In the genomic region with DNA sequence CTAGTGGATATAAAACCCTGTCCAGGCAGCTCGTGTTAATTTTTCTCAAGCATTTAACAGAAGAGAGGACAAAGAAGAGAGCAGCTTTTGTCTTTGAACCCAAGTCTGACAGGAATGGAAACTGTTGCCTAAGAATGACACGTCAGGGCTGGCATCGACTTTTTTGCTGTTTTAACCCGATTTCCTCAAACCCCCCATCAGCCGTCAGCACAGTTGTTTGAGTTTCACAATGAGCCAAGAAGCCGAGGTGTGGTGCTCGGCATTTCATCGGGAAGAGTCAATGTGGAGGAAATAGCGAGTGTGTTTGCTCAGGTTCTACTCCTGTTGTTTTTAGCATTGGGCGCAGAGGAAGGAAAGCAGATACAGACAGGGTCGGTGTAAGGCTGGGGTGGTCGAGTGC, we compare ENCODE assay signal across 1 mouse cellular context.
TF ChIP-seq lines count a peak whose summit lies in the region.

No protein-coding gene starts in this region.

TF ChIP-seq in CH12.LX, 34 proteins besides CTCF, POLR2A, EP300 and RAD21 (continued from another document):
- peak; percentile 61 for TF ChIP-seq BHLHE40 (IDR thresholded peaks at IDR 0.05; ENCODE audit: low read depth, low read length)
- TF ChIP-seq CHD1 (IDR thresholded peaks at IDR 0.05; ENCODE audit: low read depth, low read length): peak; percentile 91
- TF ChIP-seq MXI1 (IDR thresholded peaks at IDR 0.05; ENCODE audit: low read depth, low read length): peak; percentile 71; the same call in 1 of the 2 replicates
- TF ChIP-seq POLR2AphosphoS2 (IDR thresholded peaks at IDR 0.05; ENCODE audit: low read depth, low read length): peak; percentile 57; the same call in 1 of the 2 replicates
- TF ChIP-seq HCFC1 (IDR thresholded peaks at IDR 0.05; ENCODE audit: low read depth, low read length): no peak; the same call in 1 of the 2 replicates
- TF ChIP-seq ELF1 (IDR thresholded peaks at IDR 0.05; ENCODE audit: low read depth, low read length): peak; percentile 54; the same call in 1 of the 2 replicates
- peak; percentile 68 for TF ChIP-seq JUND (conservative IDR thresholded peaks at IDR 0.05; ENCODE audit: low read depth, low read length)
- peak; percentile 88 for TF ChIP-seq MAZ (IDR thresholded peaks at IDR 0.05; ENCODE audit: low read depth, low read length)
- TF ChIP-seq E2F4 (IDR thresholded peaks at IDR 0.05; ENCODE audit: insufficient replicate concordance, low read depth, low read length): no peak
- TF ChIP-seq MYC (IDR thresholded peaks at IDR 0.05; ENCODE audit: low read depth, low read length): peak; percentile 58; the same call in 1 of the 2 replicates
- TF ChIP-seq CHD2 (IDR thresholded peaks at IDR 0.05; ENCODE audit: low read length): peak; percentile 72
- no peak for TF ChIP-seq UBTF (IDR thresholded peaks at IDR 0.05; ENCODE audit: low read depth, low read length)
- peak; percentile 81 for TF ChIP-seq MEF2A (IDR thresholded peaks at IDR 0.05; ENCODE audit: borderline replicate concordance, low read depth, low read length)
- no peak; the same call in 1 of the 2 replicates for TF ChIP-seq ZKSCAN1 (IDR thresholded peaks at IDR 0.05; ENCODE audit: borderline replicate concordance, low read depth, low read length)
- TF ChIP-seq TBP (conservative IDR thresholded peaks at IDR 0.05; ENCODE audit: low read depth, low read length): no peak
- TF ChIP-seq ZNF384 (IDR thresholded peaks at IDR 0.05; ENCODE audit: low read depth, low read length): peak; percentile 72; the same call in 1 of the 2 replicates
- TF ChIP-seq SIN3A (IDR thresholded peaks at IDR 0.05; ENCODE audit: low read length): peak; percentile 77
- TF ChIP-seq ZC3H11A (IDR thresholded peaks at IDR 0.05; ENCODE audit: low read depth, low read length): no peak
- TF ChIP-seq ZMIZ1 (IDR thresholded peaks at IDR 0.05; ENCODE audit: low read depth, low read length): no peak
- peak; percentile 70; the same call in 1 of the 2 replicates for TF ChIP-seq TCF12 (IDR thresholded peaks at IDR 0.05; ENCODE audit: low read depth, low read length)
- TF ChIP-seq JUN (IDR thresholded peaks at IDR 0.05; ENCODE audit: insufficient read depth, low read depth, low read length): peak; percentile 78
- peak; percentile 89 for TF ChIP-seq ETS1 (conservative IDR thresholded peaks at IDR 0.05; ENCODE audit: low read depth, low read length)
- no peak for TF ChIP-seq PAX5 (IDR thresholded peaks at IDR 0.05; ENCODE audit: low read length)
- peak; percentile 90 for TF ChIP-seq IRF4 (IDR thresholded peaks at IDR 0.05; ENCODE audit: low read depth, low read length)
